Mouse (Mus musculus): ENCODE results near the gene Wdr93. TPM values are rescaled to one million over a fixed set of nuclear protein-coding genes. Genes with fewer than 3 reads are reported as not detected.

Gene Wdr93
- polyA plus RNA-seq, 1 experiment, result 1.8 TPM

GRCm38 (mm10) chr7:79744051-79744450 is 1.1 kb downstream of the Wdr93 start:
- TF ChIP-seq POLR2A (IDR thresholded peaks at IDR 0.05; ENCODE audit: borderline replicate concordance, extremely low read depth, low read depth, low read length) (no peak), CTCF (IDR thresholded peaks at IDR 0.05; ENCODE audit: insufficient read depth, low read length) (no peak)
- DNase-seq, result no peak
- H3K4me1 ChIP-seq (ENCODE audit: control insufficient read depth, insufficient read depth, low read length), result no peaks in the 10 kb centered on the region
- H3K4me3 ChIP-seq (replicated peaks; ENCODE audit: extremely low read depth, low read depth, low read length), result no peak overlapping the region
- WGBS, result 93% methylated on average over 9 of the region's 9 CpGs

- TF ChIP-seq CTCF (IDR thresholded peaks at IDR 0.05; ENCODE audit: insufficient read depth, low read length), result no peak
- no peak for TF ChIP-seq POLR2A (IDR thresholded peaks at IDR 0.05; ENCODE audit: borderline replicate concordance, extremely low read depth, low read depth, low read length)
- no peak for DNase-seq
- WGBS, result 68% methylated on average over 5 of the region's 5 CpGs
- Histone ChIP-seq H3K4me1 (ENCODE audit: control insufficient read depth, insufficient read depth, low read length) (no peaks in the 10 kb centered on the region), H3K4me3 (replicated peaks; ENCODE audit: extremely low read depth, low read depth, low read length) (no peak overlapping the region)
Observed at GRCm38 (mm10) chr7:79744585-79744984, 1.6 kb downstream of the Wdr93 start.

GRCm38 (mm10) chr7:79747659-79748058 is 4.7 kb downstream of the Wdr93 start:
- no peak for TF ChIP-seq POLR2A (IDR thresholded peaks at IDR 0.05; ENCODE audit: borderline replicate concordance, extremely low read depth, low read depth, low read length)
- no peak for TF ChIP-seq CTCF (IDR thresholded peaks at IDR 0.05; ENCODE audit: insufficient read depth, low read length)
- WGBS, result 66% methylated on average over 6 of the region's 6 CpGs
- no peak for DNase-seq
- H3K4me3 ChIP-seq (replicated peaks; ENCODE audit: extremely low read depth, low read depth, low read length), result no peak overlapping the region
- H3K4me1 ChIP-seq (ENCODE audit: control insufficient read depth, insufficient read depth, low read length), result no peaks in the 10 kb centered on the region

GRCm38 (mm10) chr7:79749511-79749910 is 6.5 kb downstream of the Wdr93 start:
- DNase-seq, result no peak
- 79% methylated on average over 6 of the region's 6 CpGs for WGBS
- no peak for TF ChIP-seq CTCF (IDR thresholded peaks at IDR 0.05; ENCODE audit: insufficient read depth, low read length)
- TF ChIP-seq POLR2A (IDR thresholded peaks at IDR 0.05; ENCODE audit: borderline replicate concordance, extremely low read depth, low read depth, low read length), result no peak
- H3K4me1 ChIP-seq (ENCODE audit: control insufficient read depth, insufficient read depth, low read length), result no peaks in the 10 kb centered on the region
- no peak overlapping the region for H3K4me3 ChIP-seq (replicated peaks; ENCODE audit: extremely low read depth, low read depth, low read length)

GRCm38 (mm10) chr7:79756334-79756733 is 13.4 kb downstream of the Wdr93 start:
- Histone ChIP-seq H3K4me1 (ENCODE audit: control insufficient read depth, insufficient read depth, low read length) (no peaks in the 10 kb centered on the region), H3K4me3 (replicated peaks; ENCODE audit: extremely low read depth, low read depth, low read length) (no peak overlapping the region)
- no peak for TF ChIP-seq CTCF (IDR thresholded peaks at IDR 0.05; ENCODE audit: insufficient read depth, low read length)
- no peak for TF ChIP-seq POLR2A (IDR thresholded peaks at IDR 0.05; ENCODE audit: borderline replicate concordance, extremely low read depth, low read depth, low read length)
- 41% methylated on average over 2 of the region's 2 CpGs for WGBS
- DNase-seq, result no peak

- no peak overlapping the region for H3K4me3 ChIP-seq (replicated peaks; ENCODE audit: extremely low read depth, low read depth, low read length)
- peak; percentile 20 for DNase-seq
- WGBS, result 39% methylated on average over 6 of the region's 6 CpGs
- H3K4me1 ChIP-seq (ENCODE audit: control insufficient read depth, insufficient read depth, low read length), result no peaks in the 10 kb centered on the region
- TF ChIP-seq CTCF (IDR thresholded peaks at IDR 0.05; ENCODE audit: insufficient read depth, low read length) (no peak), POLR2A (IDR thresholded peaks at IDR 0.05; ENCODE audit: borderline replicate concordance, extremely low read depth, low read depth, low read length) (no peak)
Observed at GRCm38 (mm10) chr7:79758176-79758575, 15.2 kb downstream of the Wdr93 start.

- DNase-seq, result no peak
- TF ChIP-seq POLR2A (IDR thresholded peaks at IDR 0.05; ENCODE audit: borderline replicate concordance, extremely low read depth, low read depth, low read length) (no peak), CTCF (IDR thresholded peaks at IDR 0.05; ENCODE audit: insufficient read depth, low read length) (no peak)
- Histone ChIP-seq H3K4me1 (ENCODE audit: control insufficient read depth, insufficient read depth, low read length) (no peaks in the 10 kb centered on the region), H3K4me3 (replicated peaks; ENCODE audit: extremely low read depth, low read depth, low read length) (no peak overlapping the region)
Observed at GRCm38 (mm10) chr7:79759766-79760165, 16.8 kb downstream of the Wdr93 start.

GRCm38 (mm10) chr7:79761124-79761876 is 18.3 kb downstream of the Wdr93 start:
- 56% methylated on average over 5 of the region's 5 CpGs for WGBS
- TF ChIP-seq CTCF (IDR thresholded peaks at IDR 0.05; ENCODE audit: insufficient read depth, low read length) (no peak), POLR2A (IDR thresholded peaks at IDR 0.05; ENCODE audit: borderline replicate concordance, extremely low read depth, low read depth, low read length) (no peak)
- DNase-seq, result no peak
- Histone ChIP-seq H3K4me3 (replicated peaks; ENCODE audit: extremely low read depth, low read depth, low read length) (no peak overlapping the region), H3K4me1 (ENCODE audit: control insufficient read depth, insufficient read depth, low read length) (no peaks in the 10 kb centered on the region)

- no peak for DNase-seq
- Histone ChIP-seq H3K4me1 (ENCODE audit: control insufficient read depth, insufficient read depth, low read length) (no peaks in the 10 kb centered on the region), H3K4me3 (replicated peaks; ENCODE audit: extremely low read depth, low read depth, low read length) (no peak overlapping the region)
- 57% methylated on average over 8 of the region's 8 CpGs for WGBS
- no peak for TF ChIP-seq CTCF (IDR thresholded peaks at IDR 0.05; ENCODE audit: insufficient read depth, low read length)
- TF ChIP-seq POLR2A (IDR thresholded peaks at IDR 0.05; ENCODE audit: borderline replicate concordance, extremely low read depth, low read depth, low read length), result no peak
Observed at GRCm38 (mm10) chr7:79762106-79762505, 19.1 kb downstream of the Wdr93 start.

GRCm38 (mm10) chr7:79765991-79766390 is 23.0 kb downstream of the Wdr93 start:
- no peak for DNase-seq
- WGBS, result 40% methylated on average over 1 of the region's 1 CpGs
- no peaks in the 10 kb centered on the region for H3K4me1 ChIP-seq (ENCODE audit: control insufficient read depth, insufficient read depth, low read length)
- TF ChIP-seq POLR2A (IDR thresholded peaks at IDR 0.05; ENCODE audit: borderline replicate concordance, extremely low read depth, low read depth, low read length) (no peak), CTCF (IDR thresholded peaks at IDR 0.05; ENCODE audit: insufficient read depth, low read length) (no peak)
- no peak overlapping the region for H3K4me3 ChIP-seq (replicated peaks; ENCODE audit: extremely low read depth, low read depth, low read length)

Measured in lung, adult 2 months (tissue).